Mouse (Mus musculus): ENCODE results near the gene 1700122O11Rik. TPM values are rescaled to one million over a fixed set of nuclear protein-coding genes. Genes with fewer than 3 reads are reported as not detected.

1700122O11Rik gene
- polyA plus RNA-seq, 1 experiment from 2014 or later: not detected

Other genes starting within 250 kb of the 1700122O11Rik start
- 11.1 and 11.2 TPM in 2 replicates for gene Mdfi, start 203.6 kb downstream of the 1700122O11Rik start, polyA plus RNA-seq (2016; fragmentation: Nextera tagmentation; extraction: Ambion mirVana)
- gene Foxp4, start 113.6 kb downstream of the 1700122O11Rik start, polyA plus RNA-seq (2016; fragmentation: Nextera tagmentation; extraction: Ambion mirVana): 20.7 and 22.5 TPM in 2 replicates
- not detected in 2 replicates for gene 1700067P10Rik, start 51.0 kb upstream of the 1700122O11Rik start, polyA plus RNA-seq (2016; fragmentation: Nextera tagmentation; extraction: Ambion mirVana)
- gene 9830107B12Rik, start 108.0 kb upstream of the 1700122O11Rik start, polyA plus RNA-seq (2016; fragmentation: Nextera tagmentation; extraction: Ambion mirVana): not detected in 2 replicates
- gene A530064D06Rik, start 129.0 kb upstream of the 1700122O11Rik start, polyA plus RNA-seq (2016; fragmentation: Nextera tagmentation; extraction: Ambion mirVana): not detected in 2 replicates
- gene Trem1, start 194.5 kb upstream of the 1700122O11Rik start, polyA plus RNA-seq (2016; fragmentation: Nextera tagmentation; extraction: Ambion mirVana): 0.08 and 0.22 TPM in 2 replicates
- gene Trem3, start 209.5 kb upstream of the 1700122O11Rik start, polyA plus RNA-seq (2016; fragmentation: Nextera tagmentation; extraction: Ambion mirVana): not detected in 2 replicates
- 0.39 and 0.74 TPM in 2 replicates for gene Treml4, start 226.0 kb upstream of the 1700122O11Rik start, polyA plus RNA-seq (2016; fragmentation: Nextera tagmentation; extraction: Ambion mirVana)

All from heart, embryonic 12.5 days (tissue).